Mouse (Mus musculus) spleen, adult 2 months (tissue): ENCODE measurements around the gene Duoxa1.

ENCODE experiments used
- CTCF ChIP-seq: fragments of 200-500 bp; IDR thresholded peaks from 2 replicates; pipeline ENCODE4 v1.5.1; 2011; ENCODE audit warnings: mild to moderate bottlenecking, inconsistent platforms; ENCODE audit not compliant: insufficient read depth, insufficient read length, insufficient replicate concordance; ENCODE audit errors: extremely low read depth
- POLR2A ChIP-seq: fragments of 200-500 bp; IDR thresholded peaks from 2 replicates; pipeline ENCODE4 v1.6.1; 2011; ENCODE audit warnings: low read depth, low read length, inconsistent platforms

DNA sequence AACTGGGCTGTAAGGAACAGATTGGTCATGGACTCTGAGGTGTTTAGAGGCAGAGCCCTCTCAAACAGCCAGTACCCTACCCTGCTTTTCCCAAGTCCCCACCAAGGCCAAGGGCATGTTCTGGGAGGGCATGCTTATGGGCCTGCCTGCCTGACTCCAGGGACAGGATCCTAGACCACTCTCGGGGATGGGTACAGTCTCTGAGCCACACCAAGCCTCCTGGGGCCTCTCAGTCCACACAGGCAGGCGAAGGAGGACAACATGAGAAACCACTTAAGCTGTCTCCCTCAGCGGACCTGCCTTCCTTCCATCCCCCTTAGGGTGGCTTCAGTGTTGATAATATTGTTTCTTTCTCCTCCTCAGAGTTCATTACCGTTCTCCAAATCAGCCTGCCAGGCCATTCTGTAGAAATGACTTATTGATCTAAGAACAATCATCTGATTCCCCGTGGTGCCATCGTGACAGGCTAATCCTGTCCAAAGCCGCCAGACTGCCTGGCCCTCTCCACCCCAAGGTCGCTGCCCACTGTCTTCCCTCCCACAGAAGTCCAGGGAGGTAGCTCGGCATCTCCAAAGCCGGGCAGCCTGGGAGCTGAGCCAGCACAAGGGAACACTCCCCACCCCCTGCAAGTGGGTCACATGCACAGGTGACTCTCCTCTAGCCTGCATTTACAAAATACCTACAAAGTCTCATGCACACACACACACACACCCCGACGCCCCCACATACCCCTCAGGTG lies 40.8 kb upstream of the Duoxa1 start:
- no peak for TF ChIP-seq CTCF
- no peak for TF ChIP-seq POLR2A
